Mouse (Mus musculus) embryonic stem cell, embryonic (primary cell): ENCODE measurements around the gene Otub1.

ENCODE experiments used
- CTCF ChIA-PET, 4 experiments: fragments of 300-600 bp in 2 of 4; fragments of 350-600 bp in 2 of 4; sonication (Branson Sonifier 250); formaldehyde crosslinking; loops; one replicate each; lab custom pipeline; 2022; ENCODE audit warnings: inconsistent platforms in 2 of 4; lab: Charles Lee
- POLR2A ChIA-PET, 4 experiments: fragments of 300-600 bp in 2 of 4; fragments of 350-600 bp in 2 of 4; sonication (Branson Sonifier 250); formaldehyde crosslinking; loops; one replicate each; lab custom pipeline; 2022; ENCODE audit warnings: antibody characterized with exemption in 4 of 4, inconsistent platforms in 1 of 4; lab: Charles Lee

The Otub1 gene

GRCm38 (mm10) chr19:7176041-7176696, 29.9 kb downstream of the Otub1 start:
- POLR2A ChIA-PET = interaction anchor here in 3 of 4 experiments (0.5 to 1.9 kb wide), 16 partner anchors 10 to 1705 kb away, joined by 3 to 7 read pairs (median 4); partner anchors contain the start of gene Otub1 (in 1 of the 3)
- CTCF ChIA-PET = interaction anchor here in 3 of 4 experiments (0.5 to 1.2 kb wide), 5 partner anchors 93 to 242 kb away, joined by 3 to 4 read pairs (median 3); no protein-coding TSS in a partner anchor

GRCm38 (mm10) chr19:7172051-7172866, 33.9 kb downstream of the Otub1 start:
- ChIA-PET CTCF (interaction anchor here in 1 of 4 experiments (0.8 to 1.0 kb wide), 2 partner anchors 12 to 23 kb away, joined by 3 read pairs; no protein-coding TSS in a partner anchor), POLR2A (interaction anchor here (0.6 to 3.4 kb wide), 20 partner anchors 8 to 311 kb away, joined by 3 to 17 read pairs (median 3); partner anchors contain the start of genes Otub1 (in 2 of the 4) and Rtn3 (in 1 of the 4))

GRCm38 (mm10) chr19:7171447-7171846, 34.7 kb downstream of the Otub1 start:
- CTCF ChIA-PET = interaction anchor here in 1 of 4 experiments (0.8 to 1.0 kb wide), 3 partner anchors 11 to 24 kb away, joined by 3 read pairs; no protein-coding TSS in a partner anchor
- POLR2A ChIA-PET = interaction anchor here (0.5 to 3.4 kb wide), 19 partner anchors 9 to 311 kb away, joined by 3 to 17 read pairs (median 3); partner anchors contain the start of genes Otub1 (in 2 of the 4) and Rtn3 (in 1 of the 4)

GRCm38 (mm10) chr19:7170916-7171315, 35.2 kb downstream of the Otub1 start:
- CTCF ChIA-PET = interaction anchor here in 1 of 4 experiments (0.6 to 1.0 kb wide), 3 partner anchors 10 to 37 kb away, joined by 3 to 4 read pairs (median 3); no protein-coding TSS in a partner anchor
- POLR2A ChIA-PET = interaction anchor here (0.5 to 3.4 kb wide), 19 partner anchors 9 to 187 kb away, joined by 3 to 17 read pairs (median 3); partner anchors contain the start of gene Otub1 (in 2 of the 4)

GRCm38 (mm10) chr19:7168423-7168822, 37.7 kb downstream of the Otub1 start:
- ChIA-PET CTCF (interaction anchor here in 1 of 4 experiments (0.7 kb wide), 1 partner anchor 111 kb away, joined by 3 read pairs; no protein-coding TSS in a partner anchor), POLR2A (interaction anchor here in 3 of 4 experiments (0.5 to 2.4 kb wide), 6 partner anchors 24 to 848 kb away, joined by 3 to 8 read pairs (median 4); no protein-coding TSS in a partner anchor)

GRCm38 (mm10) chr19:7166767-7167166, 39.3 kb downstream of the Otub1 start:
- CTCF ChIA-PET = interaction anchor here in 2 of 4 experiments (0.6 to 1.0 kb wide), 2 partner anchors 29 to 44 kb away, joined by 3 read pairs; no protein-coding TSS in a partner anchor
- POLR2A ChIA-PET = interaction anchor here in 3 of 4 experiments (0.9 to 2.4 kb wide), 6 partner anchors 8 to 86 kb away, joined by 3 to 8 read pairs (median 4); no protein-coding TSS in a partner anchor

GRCm38 (mm10) chr19:7166200-7166711, 39.9 kb downstream of the Otub1 start:
- CTCF ChIA-PET = no interaction called here
- POLR2A ChIA-PET = interaction anchor here in 2 of 4 experiments (1.0 to 1.7 kb wide), 7 partner anchors 12 to 176 kb away, joined by 3 to 5 read pairs (median 3); partner anchors contain the start of gene Mark2 (in 1 of the 2)

- ChIA-PET POLR2A (interaction anchor here in 3 of 4 experiments (0.7 to 1.8 kb wide), 20 partner anchors 10 to 254 kb away, joined by 3 to 8 read pairs (median 3); partner anchors contain the start of genes Mark2 (in 1 of the 3), Rcor2 (in 1 of the 3) and Stip1 (in 1 of the 3)), CTCF (interaction anchor here in 2 of 4 experiments (1.1 to 1.2 kb wide), 2 partner anchors 10 to 99 kb away, joined by 3 read pairs; no protein-coding TSS in a partner anchor)
These were observed 40.5 kb downstream of the Otub1 start for GRCm38 (mm10) chr19:7165509-7166199.

- ChIA-PET CTCF (interaction anchor here in 3 of 4 experiments (0.6 to 1.5 kb wide), 6 partner anchors 9 to 1673 kb away, joined by 3 to 7 read pairs (median 4); no protein-coding TSS in a partner anchor), POLR2A (interaction anchor here in 3 of 4 experiments (0.5 to 1.8 kb wide), 26 partner anchors 8 to 1559 kb away, joined by 3 to 8 read pairs (median 3); partner anchors contain the start of genes Rcor2 (in 1 of the 3) and Stip1 (in 1 of the 3))
These were observed 41.2 kb downstream of the Otub1 start for GRCm38 (mm10) chr19:7164820-7165323.

GRCm38 (mm10) chr19:7164238-7164637, 41.9 kb downstream of the Otub1 start:
- POLR2A ChIA-PET = interaction anchor here in 3 of 4 experiments (0.5 to 1.8 kb wide), 19 partner anchors 9 to 1559 kb away, joined by 3 to 8 read pairs (median 3); partner anchors contain the start of gene Rcor2 (in 1 of the 3)
- CTCF ChIA-PET = interaction anchor here in 3 of 4 experiments (0.6 to 1.5 kb wide), 5 partner anchors 12 to 1673 kb away, joined by 3 to 7 read pairs (median 4); no protein-coding TSS in a partner anchor

GRCm38 (mm10) chr19:7161064-7161463, 45.1 kb downstream of the Otub1 start:
- POLR2A ChIA-PET = interaction anchor here in 3 of 4 experiments (0.6 to 2.0 kb wide), 10 partner anchors 10 to 266 kb away, joined by 3 to 6 read pairs (median 3); no protein-coding TSS in a partner anchor
- CTCF ChIA-PET = interaction anchor here (0.6 to 1.6 kb wide), 13 partner anchors 10 to 1501 kb away, joined by 3 to 10 read pairs (median 5); no protein-coding TSS in a partner anchor

- CTCF ChIA-PET = interaction anchor here in 3 of 4 experiments (0.7 to 1.6 kb wide), 9 partner anchors 11 to 99 kb away, joined by 3 to 8 read pairs (median 4); no protein-coding TSS in a partner anchor
- POLR2A ChIA-PET = interaction anchor here in 2 of 4 experiments (0.6 to 2.0 kb wide), 7 partner anchors 10 to 209 kb away, joined by 3 to 6 read pairs (median 3); partner anchors contain the start of gene Macrod1 (in 1 of the 2)
These were observed 45.8 kb downstream of the Otub1 start for GRCm38 (mm10) chr19:7160151-7160906.

- ChIA-PET POLR2A (interaction anchor here (0.5 to 3.2 kb wide), 17 partner anchors 10 to 396 kb away, joined by 3 to 16 read pairs (median 4); partner anchors contain the start of genes Cox8a (in 1 of the 4), Flrt1 (in 1 of the 4) and Naa40 (in 1 of the 4)), CTCF (interaction anchor here in 2 of 4 experiments (0.7 to 1.5 kb wide), 5 partner anchors 11 to 808 kb away, joined by 3 to 5 read pairs (median 3); no protein-coding TSS in a partner anchor)
These were observed 48.4 kb downstream of the Otub1 start for GRCm38 (mm10) chr19:7157734-7158133.

- ChIA-PET CTCF (interaction anchor here in 3 of 4 experiments (0.6 to 1.6 kb wide), 3 partner anchors 10 to 98 kb away, joined by 3 to 4 read pairs (median 3); no protein-coding TSS in a partner anchor), POLR2A (interaction anchor here in 2 of 4 experiments (0.7 to 2.7 kb wide), 6 partner anchors 10 to 115 kb away, joined by 3 to 8 read pairs (median 4); partner anchors contain the start of gene Stip1 (in 1 of the 2))
These were observed 50.9 kb downstream of the Otub1 start for GRCm38 (mm10) chr19:7155196-7155595.
